Mouse (Mus musculus) testis, adult 2 months (tissue): ENCODE data around the gene Tmem243. TPM values are rescaled to one million over a fixed set of nuclear protein-coding genes. Genes with fewer than 3 reads are reported as not detected.
A peak's percentile ranks its signal among the peaks of the same experiment; 100 is the strongest.

Experiments used
- H3K27ac ChIP-seq: fragments of 200-500 bp; 2 replicates; pipeline ENCODE4 v1.5.1; 2012; ENCODE audit warnings: low read depth, low read length; ENCODE audit not compliant: control insufficient read depth, insufficient read depth
- H3K27me3 ChIP-seq: fragments of 200-500 bp; 2 replicates; pipeline ENCODE4 v1.6.1; 2012; ENCODE audit warnings: mild to moderate bottlenecking, low read length, moderate library complexity; ENCODE audit not compliant: control insufficient read depth, insufficient read depth
- H3K36me3 ChIP-seq: fragments of 200-500 bp; 2 replicates; pipeline ENCODE4 v1.6.1; 2012; ENCODE audit warnings: mild to moderate bottlenecking, low read length; ENCODE audit not compliant: control insufficient read depth, insufficient read depth
- H3K4me1 ChIP-seq: fragments of 200-500 bp; 2 replicates; pipeline ENCODE4 v1.6.1; 2012; ENCODE audit warnings: low read length; ENCODE audit not compliant: control insufficient read depth, insufficient read depth
- H3K4me3 ChIP-seq: fragments of 200-500 bp; 2 replicates; pipeline ENCODE4 v1.5.1; 2012; ENCODE audit warnings: low read depth, mild to moderate bottlenecking, low read length, moderate library complexity, mixed read lengths; ENCODE audit not compliant: control insufficient read depth
- CTCF ChIP-seq: fragments of 200-500 bp; IDR thresholded peaks from 2 replicates; pipeline ENCODE4 v1.5.1; 2012; ENCODE audit warnings: low read depth, mild to moderate bottlenecking, inconsistent platforms, low read length, moderate library complexity; ENCODE audit not compliant: control insufficient read depth, insufficient read depth, insufficient replicate concordance
- POLR2A ChIP-seq: fragments of 200-500 bp; IDR thresholded peaks from 2 replicates; pipeline ENCODE4 v1.6.1; 2012; ENCODE audit warnings: low read depth, mild to moderate bottlenecking, inconsistent platforms, low read length, moderate library complexity; ENCODE audit not compliant: control insufficient read depth
- polyA plus RNA-seq: library from polyadenylated mRNA; depleted of rRNA; stranded (reverse); fragments of >200 nt; gene quantifications from 2 replicates; pipeline ENCODE4 v1.2.3, GENCODE M21; 2012

Gene Tmem243
- polyA plus RNA-seq, 1 experiment, result 63.9 TPM

DNA sequence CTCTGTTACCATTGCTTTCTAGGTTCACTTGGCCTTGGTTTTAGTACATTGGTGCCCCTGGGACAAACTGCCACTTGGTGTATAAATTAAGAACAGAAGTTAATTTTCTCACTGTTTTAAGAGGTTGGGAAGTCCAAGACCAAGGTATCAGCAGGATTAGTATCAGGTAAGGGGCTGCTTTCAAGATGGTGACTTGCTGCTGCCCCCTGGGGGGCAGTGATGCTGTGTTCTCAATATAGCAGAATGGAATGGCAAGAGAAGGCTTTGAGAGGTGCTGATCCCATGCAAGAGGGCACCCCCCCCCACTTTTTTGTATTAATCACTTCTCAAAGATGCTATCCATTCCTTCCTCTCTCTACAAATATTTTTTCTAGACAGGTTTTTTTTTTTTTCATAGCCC is 9.1 kb downstream of the Tmem243 start:
- no peak overlapping the region for H3K4me3 ChIP-seq
- no peak for TF ChIP-seq POLR2A
- no peak for TF ChIP-seq CTCF
- H3K27me3 ChIP-seq, result no peaks in the 10 kb centered on the region
- H3K4me1 ChIP-seq, result no peaks in the 10 kb centered on the region
- no peaks in the 10 kb centered on the region for H3K36me3 ChIP-seq
- no peak overlapping the region for H3K27ac ChIP-seq

DNA sequence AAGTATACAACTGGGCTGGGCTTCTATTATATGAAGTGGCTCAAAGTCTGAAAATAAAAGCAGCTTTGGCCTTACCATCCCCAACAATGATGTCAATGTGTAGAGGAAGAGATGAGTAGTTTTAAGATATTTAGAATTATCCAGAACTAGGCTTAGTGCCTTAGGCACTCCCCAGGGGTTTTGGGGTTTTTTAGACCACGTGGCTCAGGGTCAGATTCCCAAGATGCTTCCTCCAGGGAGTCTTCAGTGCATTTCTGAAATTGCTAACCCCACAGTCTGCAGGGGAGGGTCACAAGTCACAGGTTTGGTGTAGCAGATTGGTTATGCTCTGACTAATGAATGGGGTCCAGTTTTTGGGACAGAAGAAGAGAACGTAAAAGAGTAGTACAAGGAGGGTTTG is 10.8 kb downstream of the Tmem243 start:
- Histone ChIP-seq H3K27me3 (no peaks in the 10 kb centered on the region), H3K36me3 (no peaks in the 10 kb centered on the region), H3K4me3 (no peak overlapping the region), H3K27ac (no peak overlapping the region), H3K4me1 (no peaks in the 10 kb centered on the region)
- TF ChIP-seq POLR2A (no peak), CTCF (no peak)

DNA sequence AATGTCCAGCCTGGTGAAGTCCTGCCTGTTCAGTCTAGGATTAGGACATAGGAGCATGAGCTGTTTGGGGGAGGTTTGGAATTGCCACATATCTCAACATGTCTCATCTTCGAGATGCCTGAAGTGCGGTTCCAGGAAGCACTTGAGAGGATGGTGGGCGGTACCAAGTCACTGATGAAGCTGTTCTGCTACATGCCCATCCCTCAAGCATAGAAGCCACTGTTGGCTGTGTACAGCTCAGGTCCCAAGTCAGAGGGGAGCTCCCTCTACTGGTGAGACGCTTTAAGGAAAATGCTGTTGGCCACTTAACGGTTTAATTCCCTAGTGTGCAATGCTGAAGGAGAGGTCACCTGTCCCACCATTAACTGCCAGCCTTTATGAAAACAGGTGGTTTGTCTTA is 11.3 kb downstream of the Tmem243 start:
- H3K4me3 ChIP-seq, result peak overlapping the region; percentile 6; the same call in 1 of the 2 replicates
- H3K27me3 ChIP-seq, result no peaks in the 10 kb centered on the region
- H3K27ac ChIP-seq, result no peak overlapping the region
- no peaks in the 10 kb centered on the region for H3K4me1 ChIP-seq
- H3K36me3 ChIP-seq, result no peaks in the 10 kb centered on the region
- peak; percentile 52; the same call in 1 of the 2 replicates for TF ChIP-seq CTCF
- TF ChIP-seq POLR2A, result no peak

DNA sequence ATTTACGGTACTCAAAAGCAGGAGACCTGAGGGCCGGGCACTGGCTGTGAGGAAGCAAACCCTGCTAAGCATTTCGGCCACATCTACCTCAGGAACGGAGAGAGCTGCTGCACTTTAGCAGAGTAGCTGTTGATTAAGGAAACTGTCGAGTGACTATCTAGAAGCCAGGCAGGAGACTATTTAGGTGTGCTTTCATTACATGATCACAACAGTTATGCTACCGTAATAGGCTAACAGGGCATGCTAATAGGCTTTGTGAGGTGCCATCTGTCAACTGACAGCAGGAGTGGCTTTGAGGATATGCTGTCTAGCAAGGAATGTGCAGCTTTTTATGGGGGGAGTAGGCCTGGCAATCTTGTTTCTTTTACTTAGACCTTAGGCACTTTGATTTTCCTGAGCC is 13.7 kb downstream of the Tmem243 start:
- H3K4me1 ChIP-seq, result no peaks in the 10 kb centered on the region
- no peak overlapping the region for H3K27ac ChIP-seq
- TF ChIP-seq CTCF (no peak), POLR2A (no peak)
- peak overlapping the region; percentile 51 for H3K4me3 ChIP-seq
- H3K27me3 ChIP-seq, result no peaks in the 10 kb centered on the region
- no peaks in the 10 kb centered on the region for H3K36me3 ChIP-seq

DNA sequence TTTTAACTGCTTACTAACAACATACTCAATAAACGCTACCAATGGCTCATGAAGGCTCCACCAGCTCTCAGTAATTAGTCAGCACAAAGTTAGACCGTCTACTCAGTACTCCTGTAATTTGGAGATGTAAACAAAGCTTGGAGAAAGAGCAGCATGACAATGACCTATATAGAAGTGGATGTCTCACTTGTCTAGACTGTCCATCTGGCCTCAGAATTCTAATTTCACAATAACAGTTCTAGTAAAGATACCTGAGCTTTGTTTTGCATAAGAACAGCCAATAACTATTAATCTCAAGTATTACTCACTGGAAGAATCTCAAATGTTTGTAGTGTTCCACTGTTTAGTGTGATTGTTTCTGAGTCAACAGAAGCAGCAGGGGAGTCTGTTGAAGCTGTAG is 23.7 kb downstream of the Tmem243 start:
- no peaks in the 10 kb centered on the region; the same call in 1 of the 2 replicates for H3K36me3 ChIP-seq
- H3K27ac ChIP-seq, result no peak overlapping the region
- no peaks in the 10 kb centered on the region for H3K4me1 ChIP-seq
- no peak overlapping the region for H3K4me3 ChIP-seq
- TF ChIP-seq CTCF (no peak), POLR2A (no peak)
- no peaks in the 10 kb centered on the region for H3K27me3 ChIP-seq

DNA sequence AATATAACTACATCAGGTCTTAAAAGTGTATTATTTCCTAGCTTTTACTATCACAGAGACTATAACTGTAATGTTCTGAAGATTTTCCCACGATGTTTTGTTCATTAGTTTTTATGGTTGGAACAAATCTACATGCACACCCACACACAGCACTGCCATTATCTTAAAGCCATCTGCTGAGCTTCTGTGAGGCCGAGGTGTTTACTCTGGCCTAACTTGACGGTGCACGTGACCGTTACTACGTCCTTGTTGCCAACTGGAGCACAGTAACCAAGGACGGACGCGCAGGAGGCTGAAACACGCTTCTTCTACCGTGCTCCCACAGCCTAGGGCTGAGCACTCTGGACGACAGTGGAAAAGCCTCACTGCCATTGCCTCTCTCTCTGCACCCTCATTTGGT is 28.1 kb downstream of the Tmem243 start:
- H3K27ac ChIP-seq, result no peak overlapping the region
- no peak for TF ChIP-seq POLR2A
- TF ChIP-seq CTCF, result no peak
- H3K4me1 ChIP-seq, result no peaks in the 10 kb centered on the region
- H3K4me3 ChIP-seq, result no peak overlapping the region
- no peaks in the 10 kb centered on the region for H3K36me3 ChIP-seq
- H3K27me3 ChIP-seq, result no peaks in the 10 kb centered on the region

DNA sequence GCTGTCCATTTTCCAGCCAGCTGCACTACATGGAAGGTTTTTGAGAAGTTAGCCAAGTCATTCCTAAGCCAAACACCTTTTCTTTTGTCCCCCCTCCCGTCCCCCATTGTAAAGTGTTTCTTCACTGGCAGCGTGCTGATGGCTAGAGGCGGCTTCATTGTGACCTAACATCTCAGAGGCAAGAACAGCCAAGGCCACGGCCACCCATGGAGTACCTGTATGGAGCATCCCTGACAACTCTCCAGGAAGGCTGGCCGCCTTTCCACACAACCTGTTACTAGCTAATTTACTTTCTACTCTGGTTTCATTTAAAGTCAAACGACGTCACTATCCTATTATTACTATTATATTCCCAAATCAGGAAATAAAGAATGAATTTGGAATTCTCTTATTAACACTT is 31.3 kb downstream of the Tmem243 start:
- Histone ChIP-seq H3K4me3 (no peak overlapping the region), H3K27me3 (no peaks in the 10 kb centered on the region), H3K36me3 (no peaks in the 10 kb centered on the region), H3K27ac (no peak overlapping the region), H3K4me1 (no peaks in the 10 kb centered on the region)
- no peak for TF ChIP-seq CTCF
- TF ChIP-seq POLR2A, result no peak

DNA sequence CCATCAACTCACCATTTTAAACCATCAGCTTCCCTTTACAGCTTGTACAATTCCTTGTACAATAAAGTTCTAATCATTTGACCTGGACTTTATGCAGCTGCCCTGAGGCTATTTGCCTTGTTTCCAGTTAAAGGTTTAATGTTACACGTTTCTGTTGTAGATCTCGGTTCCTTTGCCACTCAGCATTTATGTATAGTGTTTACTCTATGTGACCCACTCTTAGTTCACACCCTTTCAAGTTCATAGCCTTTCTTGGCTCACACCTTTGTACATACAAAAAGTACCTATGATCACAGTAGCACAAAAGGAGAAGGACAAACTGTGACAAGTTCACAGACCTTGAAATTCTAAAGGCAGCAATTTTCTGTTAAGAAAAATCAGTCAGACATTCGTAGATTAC is 35.1 kb downstream of the Tmem243 start:
- no peaks in the 10 kb centered on the region for H3K4me1 ChIP-seq
- no peaks in the 10 kb centered on the region for H3K36me3 ChIP-seq
- no peak for TF ChIP-seq POLR2A
- TF ChIP-seq CTCF, result no peak
- H3K27ac ChIP-seq, result no peak overlapping the region
- no peaks in the 10 kb centered on the region for H3K27me3 ChIP-seq
- H3K4me3 ChIP-seq, result no peak overlapping the region
